Mouse (Mus musculus) heart, embryonic 13.5 days (tissue): ENCODE results near the gene Rab40c. TPM values are rescaled to one million over a fixed set of nuclear protein-coding genes. Genes with fewer than 3 reads are reported as not detected.

Source experiments
- ATAC-seq: fragments of 200-750 bp; cut with Nextera tagmentation; 2 replicates; pipeline ENCODE4 v1.8.0; 2017; ENCODE audit warnings: moderate TSS enrichment; ENCODE audit not compliant: insufficient number of reproducible peaks, low FRiP score, low TSS enrichment; ENCODE audit errors: extremely low read depth
- H3K27ac ChIP-seq: fragments of 300-500 bp; sonication (generic); replicated peaks from 2 replicates; pipeline ENCODE4 v1.5.1; 2015; ENCODE audit warnings: moderate library complexity, mild to moderate bottlenecking, inconsistent platforms
- H3K27me3 ChIP-seq: fragments of 300-500 bp; sonication (generic); replicated peaks from 2 replicates; pipeline ENCODE4 v1.6.1; 2015; ENCODE audit warnings: mild to moderate bottlenecking, inconsistent platforms
- H3K36me3 ChIP-seq: fragments of 300-500 bp; sonication (generic); 2 replicates; pipeline ENCODE4 v1.6.1; 2015; ENCODE audit warnings: mild to moderate bottlenecking, inconsistent platforms
- H3K4me1 ChIP-seq: fragments of 300-500 bp; sonication (generic); 2 replicates; pipeline ENCODE4 v1.6.1; 2015; ENCODE audit warnings: inconsistent platforms
- H3K4me2 ChIP-seq: fragments of 300-500 bp; sonication (generic); 2 replicates; pipeline ENCODE4 v1.6.1; 2015; ENCODE audit warnings: inconsistent platforms, mild to moderate bottlenecking, moderate library complexity
- H3K4me3 ChIP-seq: fragments of 300-500 bp; sonication (generic); 2 replicates; pipeline ENCODE4 v1.5.1; 2015; ENCODE audit warnings: moderate library complexity, mild to moderate bottlenecking, inconsistent platforms
- H3K9ac ChIP-seq: fragments of 300-500 bp; sonication (generic); 2 replicates; pipeline ENCODE4 v1.6.1; 2015; ENCODE audit warnings: inconsistent platforms, mild to moderate bottlenecking, moderate library complexity
- H3K9me3 ChIP-seq: fragments of 300-500 bp; sonication (generic); 2 replicates; pipeline ENCODE4 v1.6.1; 2016; ENCODE audit warnings: inconsistent platforms
- WGBS: fragments of 180-500 bp; shearing (Covaris S2); methylation state at CpG from one replicate; pipeline ENCODE4 v1.1.7; 2015; ENCODE audit warnings: mixed read lengths; 5-methylcytosine and 5-hydroxymethylcytosine counted together
- polyA plus RNA-seq: library from polyadenylated mRNA; unstranded; fragments of >200 nt; fragmentation: Nextera tagmentation; extraction: Ambion mirVana; gene quantifications from 2 replicates; pipeline ENCODE4 v1.2.1, GENCODE M21; 2015

Rab40c gene
- polyA plus RNA-seq, 1 experiment from 2014 or later, result 16.4 TPM

DNA sequence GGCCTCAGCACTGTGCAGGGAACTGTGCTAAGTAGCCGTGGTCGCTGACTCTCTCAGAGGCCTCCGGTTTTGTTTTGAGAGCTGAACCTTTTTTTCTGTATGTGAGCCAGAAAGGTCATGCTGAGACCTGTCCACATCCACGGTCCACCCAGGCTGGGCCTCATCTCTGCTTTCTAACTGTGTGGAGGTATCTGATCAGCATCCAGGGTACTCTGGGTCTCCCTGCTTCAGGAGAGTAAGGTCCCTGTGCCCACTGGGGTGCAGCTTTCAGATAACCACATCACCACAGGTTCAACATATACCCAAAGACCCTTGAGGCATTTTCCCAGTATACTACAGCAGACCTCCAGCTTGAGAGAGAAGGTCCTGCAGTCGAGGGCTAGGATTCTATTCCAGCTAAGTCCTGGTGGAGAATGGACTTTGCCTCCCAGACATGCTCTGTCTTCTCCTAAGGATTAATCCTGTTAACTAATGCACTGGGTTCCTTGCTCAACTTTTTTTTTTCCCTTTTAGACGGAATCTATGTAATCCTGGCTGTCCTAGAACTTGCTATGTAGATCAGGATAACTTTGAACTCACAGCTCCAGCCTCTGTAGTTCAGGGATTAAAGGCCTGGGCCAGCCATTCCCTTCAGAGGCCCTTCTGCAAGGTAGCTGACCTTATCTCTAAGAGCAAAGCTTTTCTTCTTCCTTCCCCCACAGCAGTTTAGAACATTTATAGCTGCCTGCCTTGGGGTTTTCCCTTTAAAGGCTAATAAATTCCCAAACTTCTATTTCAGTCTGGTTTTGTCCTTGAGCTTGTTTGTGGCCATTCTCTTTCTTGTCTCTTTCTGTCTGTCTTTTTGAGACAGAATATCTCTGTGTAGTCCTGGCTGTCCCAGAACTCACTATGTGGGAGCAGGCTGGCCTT is 57.6 kb downstream of the Rab40c start:
- no peak for ATAC-seq
- H3K4me1 ChIP-seq, result peaks cover 29% of the 10 kb centered on the region
- peak overlapping the region; percentile 74 for H3K4me3 ChIP-seq
- H3K36me3 ChIP-seq, result peaks cover 31% of the 10 kb centered on the region
- peak overlapping the region; percentile 75 for H3K27ac ChIP-seq
- WGBS, result 10% methylated on average over 6 of the region's 6 CpGs
- H3K9me3 ChIP-seq, result no peaks in the 10 kb centered on the region
- H3K4me2 ChIP-seq, result peak overlapping the region; percentile 94
- H3K27me3 ChIP-seq, result no peaks in the 10 kb centered on the region
- H3K9ac ChIP-seq, result peak overlapping the region; percentile 89

DNA sequence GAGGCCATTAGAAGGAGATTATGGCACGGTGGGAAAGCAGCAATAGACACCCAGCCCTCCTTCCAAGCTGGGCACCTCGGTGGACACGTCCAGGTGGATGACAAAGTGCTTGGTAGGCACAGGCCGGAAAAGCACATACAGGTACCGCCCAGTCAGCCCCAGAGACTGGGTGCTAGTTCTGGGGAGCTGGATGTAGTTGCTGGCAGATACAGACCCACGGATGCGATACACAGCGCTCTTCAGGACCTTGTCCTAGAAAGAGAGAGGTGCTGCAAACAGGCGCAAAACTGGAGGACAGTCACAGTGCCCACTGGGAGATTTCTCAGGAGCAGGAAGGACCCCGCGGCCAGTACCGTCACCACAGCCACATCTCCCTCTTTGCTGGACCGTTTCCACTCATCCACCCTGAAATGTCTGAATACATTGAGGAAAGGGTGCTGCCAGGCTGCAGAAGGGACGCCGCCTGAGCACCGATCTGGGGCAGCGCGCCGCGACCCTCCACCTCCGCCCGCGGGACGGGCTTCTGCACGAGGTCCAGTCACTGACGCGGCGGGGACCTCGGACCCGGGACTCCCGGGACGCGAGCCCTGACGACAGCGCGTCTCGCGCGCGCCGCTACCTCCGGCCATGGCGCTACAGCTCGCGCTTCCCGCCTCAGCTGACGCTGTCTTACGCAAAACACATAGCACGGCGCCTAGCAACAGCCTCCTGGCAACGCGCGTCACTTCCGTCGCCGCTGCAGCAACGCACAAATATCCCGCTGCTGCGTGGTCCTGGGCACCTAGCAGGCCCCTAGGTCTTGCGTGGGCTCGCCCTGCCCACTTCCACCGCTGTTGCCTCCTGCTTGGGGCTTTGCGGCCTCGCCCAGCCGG is 58.5 kb downstream of the Rab40c start, which contains the start of gene Wdr90:
Wdr90 (minus strand) TSS at position 670 of the 872 bp plus-strand sequence.
- Histone ChIP-seq H3K4me3 (peak within 1 kb of the TSS; percentile 74), H3K4me2 (peak within 1 kb of the TSS; percentile 94), H3K27ac (peak within 1 kb of the TSS; percentile 75), H3K4me1 (peaks cover 20% of the 10 kb centered on the region), H3K9ac (peak within 1 kb of the TSS; percentile 89), H3K9me3 (no peaks in the 10 kb centered on the region), H3K27me3 (no peaks in the 10 kb centered on the region), H3K36me3 (peaks cover 33% of the 10 kb centered on the region)
- 3% methylated on average over 65 of the region's 65 CpGs for WGBS
- ATAC-seq, result peak; percentile 75

- peaks cover 16% of the 10 kb centered on the region for H3K4me1 ChIP-seq
- H3K27ac ChIP-seq, result no peak overlapping the region
- peaks cover 37% of the 10 kb centered on the region for H3K36me3 ChIP-seq
- H3K4me3 ChIP-seq, result peak overlapping the region; percentile 74; the same call in 1 of the 2 replicates
- WGBS, result 80% methylated on average over 6 of the region's 6 CpGs
- H3K9ac ChIP-seq, result peak overlapping the region; percentile 89
- H3K9me3 ChIP-seq, result no peaks in the 10 kb centered on the region
- no peaks in the 10 kb centered on the region for H3K27me3 ChIP-seq
- no peak for ATAC-seq
- peak overlapping the region; percentile 94 for H3K4me2 ChIP-seq
These were observed 59.3 kb downstream of the Rab40c start for GRCm38 (mm10) chr17:25860229-25860628.

DNA sequence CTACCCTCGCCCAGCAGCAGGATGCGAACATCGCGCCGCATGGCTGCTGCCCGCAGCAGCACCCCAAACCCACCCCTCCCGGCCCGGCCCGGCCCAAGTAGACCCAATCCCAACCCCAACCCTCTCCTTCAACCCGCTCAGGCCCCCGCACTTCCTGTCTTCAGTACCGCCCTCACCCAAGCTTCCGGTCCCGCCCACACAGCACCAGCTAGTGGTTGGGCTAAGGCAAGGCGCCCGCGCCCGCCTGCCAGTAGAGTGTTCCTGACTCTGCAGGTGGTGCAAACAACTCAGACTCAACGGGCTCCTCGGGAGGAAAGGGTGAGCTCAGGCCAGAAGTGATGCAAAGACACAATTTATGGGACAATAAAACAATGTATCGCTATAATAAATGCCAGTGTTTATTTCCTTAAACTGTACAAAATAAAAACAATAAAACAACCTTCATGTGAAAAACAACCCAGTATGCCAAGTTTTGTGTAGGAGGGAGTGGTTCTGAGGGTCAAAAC is 75.1 kb downstream of the Rab40c start, which contains the start of gene Rhot2:
Rhot2 (minus strand) TSS at position 456 of the 506 bp plus-strand sequence.
- peak within 1 kb of the TSS; percentile 84 for H3K4me3 ChIP-seq
- H3K4me2 ChIP-seq, result peak within 1 kb of the TSS; percentile 88
- peaks cover 72% of the 10 kb centered on the region for H3K36me3 ChIP-seq
- no peaks in the 10 kb centered on the region for H3K27me3 ChIP-seq
- peak within 1 kb of the TSS; percentile 95 for H3K9ac ChIP-seq
- peak within 1 kb of the TSS; percentile 88 for H3K27ac ChIP-seq
- H3K4me1 ChIP-seq, result peaks cover 20% of the 10 kb centered on the region
- peak; percentile 86; the same call in 1 of the 2 replicates for ATAC-seq
- WGBS, result 1% methylated on average over 21 of the region's 21 CpGs
- no peaks in the 10 kb centered on the region for H3K9me3 ChIP-seq

DNA sequence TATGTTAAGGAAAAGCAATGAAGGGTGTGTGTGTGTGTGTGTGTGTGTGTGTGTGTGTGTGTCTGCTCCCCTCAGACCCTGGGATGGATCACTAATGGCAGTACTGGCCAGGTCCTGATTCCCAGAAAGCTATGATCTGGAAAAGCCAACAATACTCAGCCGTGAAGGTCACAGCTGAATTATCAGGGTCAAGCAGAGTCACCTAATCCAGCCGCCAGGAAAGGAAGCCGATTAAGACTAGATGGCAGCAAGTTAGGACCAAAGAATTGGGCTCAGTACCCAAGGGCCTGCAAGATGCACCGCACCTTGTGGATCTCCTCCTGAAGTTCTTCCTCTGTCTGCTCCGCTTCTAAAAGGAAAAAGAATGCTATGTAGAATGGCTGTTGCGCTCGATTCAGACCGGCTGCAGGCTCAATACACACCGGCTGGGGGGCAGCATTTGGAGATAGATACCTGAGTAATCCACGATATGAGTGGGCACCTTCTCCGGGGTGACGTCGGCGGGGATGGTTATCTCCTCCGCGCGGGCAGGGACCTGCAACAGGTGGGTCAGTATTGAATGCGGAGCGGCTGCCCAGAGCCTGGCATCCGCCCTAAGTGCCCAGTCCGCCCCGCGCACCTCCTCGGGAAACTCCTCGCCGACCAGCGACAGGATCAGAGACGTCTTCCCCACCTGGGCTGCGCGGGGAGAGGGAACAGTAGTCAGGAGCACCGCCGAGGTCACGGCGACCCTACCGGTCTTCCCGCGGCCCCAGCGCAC is 75.7 kb downstream of the Rab40c start:
- Histone ChIP-seq H3K4me3 (peak overlapping the region; percentile 84), H3K36me3 (peaks cover 72% of the 10 kb centered on the region), H3K4me2 (peak overlapping the region; percentile 88), H3K4me1 (peaks cover 22% of the 10 kb centered on the region), H3K9ac (peak overlapping the region; percentile 95), H3K27ac (peak overlapping the region; percentile 88), H3K27me3 (no peaks in the 10 kb centered on the region), H3K9me3 (no peaks in the 10 kb centered on the region)
- ATAC-seq, result peak; percentile 23; the same call in 1 of the 2 replicates
- WGBS, result 1% methylated on average over 32 of the region's 38 CpGs

DNA sequence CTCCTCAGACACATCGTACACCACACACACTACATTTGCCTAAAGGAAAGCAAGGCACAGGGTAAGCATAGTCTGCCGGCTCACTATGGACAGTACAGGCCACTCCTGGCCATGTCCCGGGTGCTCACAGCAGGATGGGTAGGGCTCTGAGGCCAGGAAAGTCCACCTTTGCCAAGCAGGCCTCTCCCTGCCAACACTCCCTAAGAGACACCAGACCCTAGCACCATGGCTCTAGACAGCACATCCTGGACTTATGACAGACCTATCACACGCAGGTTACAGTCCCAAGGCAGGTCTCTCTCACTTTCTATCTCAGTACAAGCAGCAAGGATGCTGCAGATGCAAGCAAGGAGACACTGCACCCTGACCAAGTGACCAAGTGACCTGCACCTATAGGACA is 76.4 kb downstream of the Rab40c start:
- Histone ChIP-seq H3K27ac (peak overlapping the region; percentile 88; the same call in 1 of the 2 replicates), H3K9me3 (no peaks in the 10 kb centered on the region), H3K36me3 (peaks cover 72% of the 10 kb centered on the region), H3K4me2 (peak overlapping the region; percentile 88), H3K27me3 (no peaks in the 10 kb centered on the region), H3K4me1 (peaks cover 23% of the 10 kb centered on the region), H3K9ac (peak overlapping the region; percentile 95), H3K4me3 (peak overlapping the region; percentile 84)
- no peak for ATAC-seq
- WGBS, result 86% methylated on average over 4 of the region's 4 CpGs

GRCm38 (mm10) chr17:25842509-25842908 is 77.0 kb downstream of the Rab40c start:
- H3K4me2 ChIP-seq, result no peak overlapping the region
- WGBS, result 80% methylated on average over 3 of the region's 3 CpGs

GRCm38 (mm10) chr17:25841117-25841880 is 78.2 kb downstream of the Rab40c start, which contains the start of gene Gm20683:
TSS of gene Gm20683 (minus strand) at chr17:25841763.
- no peak for ATAC-seq
- Histone ChIP-seq H3K27me3 (no peaks in the 10 kb centered on the region), H3K9me3 (no peaks in the 10 kb centered on the region), H3K4me3 (no peak within 1 kb of the TSS), H3K27ac (no peak within 1 kb of the TSS), H3K9ac (no peak within 1 kb of the TSS), H3K36me3 (peaks cover 63% of the 10 kb centered on the region), H3K4me2 (no peak within 1 kb of the TSS), H3K4me1 (peaks cover 41% of the 10 kb centered on the region)
- 89% methylated on average over 22 of the region's 22 CpGs for WGBS

More at GRCm38 (mm10) chr17:25842509-25842908, 77.0 kb downstream of the Rab40c start:
- H3K27me3 ChIP-seq, result no peaks in the 10 kb centered on the region
- H3K9ac ChIP-seq, result no peak overlapping the region
- ATAC-seq, result no peak
- H3K9me3 ChIP-seq, result no peaks in the 10 kb centered on the region
- no peak overlapping the region for H3K27ac ChIP-seq
- no peak overlapping the region for H3K4me3 ChIP-seq
- H3K36me3 ChIP-seq, result peaks cover 72% of the 10 kb centered on the region
- peaks cover 29% of the 10 kb centered on the region for H3K4me1 ChIP-seq

- 95% methylated on average over 6 of the region's 6 CpGs for WGBS
- Histone ChIP-seq H3K4me2 (no peak overlapping the region), H3K27me3 (no peaks in the 10 kb centered on the region), H3K4me1 (peaks cover 49% of the 10 kb centered on the region), H3K36me3 (peaks cover 62% of the 10 kb centered on the region), H3K9ac (no peak overlapping the region), H3K4me3 (no peak overlapping the region), H3K27ac (no peak overlapping the region), H3K9me3 (no peaks in the 10 kb centered on the region)
- no peak for ATAC-seq
These were observed 79.0 kb downstream of the Rab40c start for GRCm38 (mm10) chr17:25840519-25840918.
